8 mouse cellular contexts compared by ENCODE assay signal in genomic region chr8:119832931-119833330, GRCm38 (mm10). TPM values are rescaled to one million over a fixed set of nuclear protein-coding genes. Genes with fewer than 3 reads are reported as not detected.
DNase-seq lines count a peak whose midpoint lies in the region; ATAC-seq lines count a peak whose summit lies in the region.

No protein-coding gene starts in this region.

- no peak overlapping the region; the same call in 1 of the 2 replicates for H3K4me2 ChIP-seq in midbrain, embryonic 15.5 days
- H3K4me2 ChIP-seq in limb, embryonic 12.5 days, result no peak overlapping the region

- H3K36me3 ChIP-seq in midbrain, embryonic 10.5 days, result peaks cover 36% of the 10 kb centered on the region
- H3K36me3 ChIP-seq in midbrain, embryonic 15.5 days (replicated peaks), result no peaks in the 10 kb centered on the region
- H3K36me3 ChIP-seq in limb, embryonic 12.5 days, result 0 out of 2 replicates have a peak, but pooled peaks cover 5% of the 10 kb centered on the region

- H3K9me3 ChIP-seq in midbrain, embryonic 10.5 days (replicated peaks), result no peaks in the 10 kb centered on the region
- H3K9me3 ChIP-seq in midbrain, embryonic 15.5 days, result no peaks in the 10 kb centered on the region
- no peaks in the 10 kb centered on the region for H3K9me3 ChIP-seq in limb, embryonic 12.5 days

- ATAC-seq in midbrain, embryonic 15.5 days (replicated peaks), result no peak
- ATAC-seq in limb, embryonic 12.5 days (ENCODE audit: insufficient number of reproducible peaks, insufficient read depth, low FRiP score, low TSS enrichment, low read depth), result no peak

- H3K4me3 ChIP-seq in midbrain, embryonic 10.5 days, result peak overlapping the region; percentile 41
- H3K4me3 ChIP-seq in midbrain, embryonic 15.5 days, result no peak overlapping the region
- H3K4me3 ChIP-seq in limb, embryonic 12.5 days (replicated peaks), result no peak overlapping the region

- H3K27ac ChIP-seq in midbrain, embryonic 10.5 days (replicated peaks), result peak overlapping the region; percentile 88
- H3K27ac ChIP-seq in midbrain, embryonic 15.5 days, result no peak overlapping the region
- H3K27ac ChIP-seq in limb, embryonic 12.5 days, result 0 out of 2 replicates have a peak overlapping the region, but pooled peaks have one; percentile 70

- H3K4me1 ChIP-seq in midbrain, embryonic 10.5 days, result peaks cover 99% of the 10 kb centered on the region
- H3K4me1 ChIP-seq in midbrain, embryonic 15.5 days, result peaks cover 88% of the 10 kb centered on the region
- peaks cover 60% of the 10 kb centered on the region for H3K4me1 ChIP-seq in limb, embryonic 12.5 days (replicated peaks)

- 12% methylated on average over 5 of the region's 5 CpGs for WGBS in midbrain, embryonic 10.5 days
- 14% methylated on average over 5 of the region's 5 CpGs for WGBS in midbrain, embryonic 15.5 days
- 19% methylated on average over 5 of the region's 5 CpGs for WGBS in limb, embryonic 12.5 days

- peak; percentile 89 for DNase-seq in heart, adult 11 months
- no peak for DNase-seq in heart, postnatal 25 days (ENCODE audit: low spot score)
- peak; percentile 73 for DNase-seq in midbrain, embryonic 10.5 days (ENCODE audit: low spot score)
- peak; percentile 59 for DNase-seq in thymus, postnatal 25 days
- no peak for DNase-seq in gastrocnemius, postnatal 25 days
- DNase-seq in adrenal gland, postnatal 14 days, result no peak

- H3K27me3 ChIP-seq in midbrain, embryonic 10.5 days (ENCODE audit: low read depth, poor library complexity, severe bottlenecking), result no peaks in the 10 kb centered on the region
- no peaks in the 10 kb centered on the region for H3K27me3 ChIP-seq in midbrain, embryonic 15.5 days (replicated peaks)
- no peaks in the 10 kb centered on the region for H3K27me3 ChIP-seq in limb, embryonic 12.5 days

- intact Hi-C loops in heart, postnatal 25 days (cut with DNase I), result no loop called here

- no peak overlapping the region for H3K9ac ChIP-seq in midbrain, embryonic 15.5 days
- no peak overlapping the region for H3K9ac ChIP-seq in limb, embryonic 12.5 days (replicated peaks)

RNA-seq across cellular contexts. Expression of gene Cotl1, which starts 7.4 kb away (rescaled TPM):
- 10 to 100 TPM; 17.3 to 20.2 TPM for total RNA-seq in heart, postnatal 25 days (2021)
- polyA plus RNA-seq in midbrain, embryonic 10.5 days (2016; fragmentation: Nextera tagmentation; extraction: Ambion mirVana), result 150 and 197 TPM in 2 replicates
- polyA plus RNA-seq in midbrain, embryonic 15.5 days (2015; fragmentation: Nextera tagmentation; extraction: Ambion mirVana), result 123 and 134 TPM in 2 replicates
- 76.3 and 95.6 TPM in 2 replicates for polyA plus RNA-seq in limb, embryonic 12.5 days (2016; fragmentation: Nextera tagmentation; extraction: Ambion mirVana)
- 10 to 100 TPM in 1 of 2 experiments, 1 to 10 TPM in 1; 6.5 to 11.3 TPM for total RNA-seq in gastrocnemius, postnatal 25 days (2021)
- 56.9 and 79.0 TPM in 2 replicates for total RNA-seq in adrenal gland, postnatal 14 days (2021)

RNA-seq across cellular contexts. Expression of gene Klhl36, which starts 29.1 kb away (rescaled TPM):
- total RNA-seq in heart, postnatal 25 days (2021), result 1 to 10 TPM; 2.3 to 3.3 TPM
- polyA plus RNA-seq in midbrain, embryonic 10.5 days (2016; fragmentation: Nextera tagmentation; extraction: Ambion mirVana), result 12.8 and 13.0 TPM in 2 replicates
- polyA plus RNA-seq in midbrain, embryonic 15.5 days (2015; fragmentation: Nextera tagmentation; extraction: Ambion mirVana), result 18.3 and 20.2 TPM in 2 replicates
- 8.4 and 8.7 TPM in 2 replicates for polyA plus RNA-seq in limb, embryonic 12.5 days (2016; fragmentation: Nextera tagmentation; extraction: Ambion mirVana)
- 1 to 10 TPM; 1.3 to 1.4 TPM for total RNA-seq in gastrocnemius, postnatal 25 days (2021)
- 6.6 and 10.0 TPM in 2 replicates for total RNA-seq in adrenal gland, postnatal 14 days (2021)

RNA-seq across cellular contexts. Expression of gene Tldc1, which starts 54.7 kb away (rescaled TPM):
- total RNA-seq in heart, postnatal 25 days (2021), result 10 to 100 TPM; 10.5 to 12.4 TPM
- 15.4 and 16.4 TPM in 2 replicates for polyA plus RNA-seq in midbrain, embryonic 10.5 days (2016; fragmentation: Nextera tagmentation; extraction: Ambion mirVana)
- polyA plus RNA-seq in midbrain, embryonic 15.5 days (2015; fragmentation: Nextera tagmentation; extraction: Ambion mirVana), result 11.4 and 11.8 TPM in 2 replicates
- polyA plus RNA-seq in limb, embryonic 12.5 days (2016; fragmentation: Nextera tagmentation; extraction: Ambion mirVana), result 10.3 and 11.6 TPM in 2 replicates
- total RNA-seq in gastrocnemius, postnatal 25 days (2021), result 1 to 10 TPM; 3.2 to 4.0 TPM
- total RNA-seq in adrenal gland, postnatal 14 days (2021), result 9.1 and 10.8 TPM in 2 replicates

Comparison
In these comparisons a context has a peak if more than half of its experiments do, and no peak if none do; other contexts are left out.
1. DNase-seq: peak in heart, adult 11 months (single experiment), midbrain, embryonic 10.5 days (single experiment) and thymus, postnatal 25 days (single experiment); none in heart, postnatal 25 days (single experiment), gastrocnemius, postnatal 25 days (single experiment) and adrenal gland, postnatal 14 days (single experiment).